Mouse (Mus musculus) heart, postnatal 0 days (tissue): ENCODE measurements at regions not wholly inside any gene's neighbourhood (a gene's known extent, or its start where the extent isn't known, plus 50 kb on each side); places are given as distances from the start of the nearest gene placed in this dataset.

Experiments used
- CTCF ChIP-seq: IDR thresholded peaks from 2 replicates; pipeline ENCODE4 v1.5.1; 2016; ENCODE audit warnings: antibody characterized with exemption, control low read depth, low read depth
- EP300 ChIP-seq: IDR thresholded peaks from 2 replicates; pipeline ENCODE4 v1.6.1; 2016; ENCODE audit warnings: antibody characterized with exemption, low read depth

- TF ChIP-seq EP300 = no peak
- TF ChIP-seq CTCF = no peak
Measured at GRCm38 (mm10) chr7:111297174-111297902, 214.5 kb upstream of the Eif4g2 start.
